Mouse (Mus musculus) MEL (cell line): ENCODE measurements around the gene Lamtor1. TPM values are rescaled to one million over a fixed set of nuclear protein-coding genes. Genes with fewer than 3 reads are reported as not detected.

Experiments used
- DNase-seq: peaks from one replicate; pipeline ENCODE4 v3.0.0; 2011; ENCODE audit warnings: low read depth, low spot score
- H3K27ac ChIP-seq: 2 replicates; pipeline ENCODE4 v1.5.1; 2012; ENCODE audit warnings: low read depth, mild to moderate bottlenecking, control low read depth, low read length, moderate library complexity; ENCODE audit not compliant: control insufficient read depth
- H3K27me3 ChIP-seq, 2 experiments: fragments of 150-350 bp in 1 of 2; sonication (generic) in 1 of 2; 2 replicates each; pipeline ENCODE4 v1.6.1; 2012; ENCODE audit warnings: low read length in 2 of 2, mild to moderate bottlenecking in 2 of 2, improper control_type of control experiment in 1 of 2, moderate library complexity in 1 of 2; ENCODE audit not compliant: insufficient read depth in 2 of 2, control insufficient read depth in 1 of 2
- H3K36me3 ChIP-seq, 2 experiments: 2 replicates each; pipeline ENCODE4 v1.6.1; 2012 to 2014; ENCODE audit warnings: low read length in 2 of 2, improper control_type of control experiment in 1 of 2, inconsistent platforms in 1 of 2, mild to moderate bottlenecking in 1 of 2; ENCODE audit not compliant: insufficient read depth in 2 of 2, control insufficient read depth in 1 of 2
- H3K4me1 ChIP-seq, 2 experiments: fragments of 150-350 bp in 1 of 2; sonication (generic) in 1 of 2; 2 replicates each; pipeline ENCODE4 v1.6.1; 2012; ENCODE audit warnings: low read length in 2 of 2, improper control_type of control experiment in 1 of 2, mild to moderate bottlenecking in 1 of 2; ENCODE audit not compliant: insufficient read depth in 2 of 2, control insufficient read depth in 1 of 2
- H3K4me3 ChIP-seq, 2 experiments: fragments of 150-350 bp in 1 of 2; sonication (generic) in 1 of 2; 2 replicates each; pipeline ENCODE4 v1.5.1; 2012; ENCODE audit warnings: low read depth in 2 of 2, low read length in 2 of 2, mild to moderate bottlenecking in 2 of 2, moderate library complexity in 2 of 2, control low read depth in 1 of 2, improper control_type of control experiment in 1 of 2; ENCODE audit not compliant: control insufficient read depth in 1 of 2, insufficient read depth in 1 of 2
- H3K79me2 ChIP-seq: 2 replicates; pipeline ENCODE4 v1.6.1; 2012; ENCODE audit warnings: mild to moderate bottlenecking, low read length, moderate library complexity; ENCODE audit not compliant: control insufficient read depth, poor library complexity, insufficient read depth
- H3K9ac ChIP-seq: 2 replicates; pipeline ENCODE4 v1.6.1; 2012; ENCODE audit warnings: low read depth, mild to moderate bottlenecking, control low read depth, low read length, moderate library complexity; ENCODE audit not compliant: control insufficient read depth, poor library complexity, severe bottlenecking
- H3K9me3 ChIP-seq: fragments of 150-350 bp; sonication (generic); replicated peaks from 2 replicates; pipeline ENCODE4 v1.6.1; 2012; ENCODE audit warnings: mild to moderate bottlenecking, low read length, improper control_type of control experiment, moderate library complexity; ENCODE audit not compliant: insufficient read depth
- BHLHE40 ChIP-seq: IDR thresholded peaks from 2 replicates; pipeline ENCODE4 v1.6.1; 2012; ENCODE audit warnings: low read depth, mild to moderate bottlenecking, inconsistent platforms, low read length, improper control_type of control experiment, borderline replicate concordance
- CHD1 ChIP-seq: IDR thresholded peaks from 2 replicates; pipeline ENCODE4 v1.6.1; 2012; ENCODE audit warnings: low read depth, mild to moderate bottlenecking, inconsistent platforms, low read length, improper control_type of control experiment
- CTCF ChIP-seq, 3 experiments: IDR thresholded peaks in 2 of 3; conservative IDR thresholded peaks in 1 of 3; 2 replicates each; pipeline ENCODE4 v1.5.1; 2011 to 2012; ENCODE audit warnings: low read length in 3 of 3, low read depth in 2 of 3, mild to moderate bottlenecking in 2 of 3, improper control_type of control experiment in 1 of 3, inconsistent platforms in 1 of 3, mixed read lengths in 1 of 3, moderate library complexity in 1 of 3; ENCODE audit not compliant: control insufficient read depth in 1 of 3, insufficient read depth in 1 of 3, poor library complexity in 1 of 3, severe bottlenecking in 1 of 3
- ETS1 ChIP-seq: IDR thresholded peaks from 2 replicates; pipeline ENCODE4 v1.6.1; 2012; ENCODE audit warnings: low read depth, mild to moderate bottlenecking, inconsistent platforms, low read length, improper control_type of control experiment, moderate library complexity
- GABPA ChIP-seq: IDR thresholded peaks from 2 replicates; pipeline ENCODE4 v1.6.1; 2012; ENCODE audit warnings: low read depth, mild to moderate bottlenecking, inconsistent platforms, low read length, improper control_type of control experiment, moderate library complexity
- KAT2A ChIP-seq: conservative IDR thresholded peaks from 2 replicates; pipeline ENCODE4 v1.6.1; 2012; ENCODE audit warnings: low read depth, low read length, improper control_type of control experiment, inconsistent platforms
- MXI1 ChIP-seq: IDR thresholded peaks from 2 replicates; pipeline ENCODE4 v1.6.1; 2011; ENCODE audit warnings: mild to moderate bottlenecking, low read depth, low read length, improper control_type of control experiment
- MYB ChIP-seq: IDR thresholded peaks from 2 replicates; pipeline ENCODE4 v1.6.1; 2011; ENCODE audit warnings: mild to moderate bottlenecking, low read depth, low read length, improper control_type of control experiment
- RAD21 ChIP-seq: IDR thresholded peaks from 2 replicates; pipeline ENCODE4 v1.6.1; 2011; ENCODE audit warnings: mild to moderate bottlenecking, low read depth, low read length, improper control_type of control experiment
- SMC3 ChIP-seq: IDR thresholded peaks from 2 replicates; pipeline ENCODE4 v1.6.1; 2011; ENCODE audit warnings: low read depth, low read length, improper control_type of control experiment
- TBP ChIP-seq: IDR thresholded peaks from 2 replicates; pipeline ENCODE4 v1.8.0; 2011; ENCODE audit warnings: low read depth, low read length, improper control_type of control experiment
- UBTF ChIP-seq: IDR thresholded peaks from 2 replicates; pipeline ENCODE4 v1.6.1; 2012; ENCODE audit warnings: low read depth, mild to moderate bottlenecking, inconsistent platforms, low read length, improper control_type of control experiment, moderate library complexity, borderline replicate concordance; ENCODE audit not compliant: insufficient read depth
- USF1 ChIP-seq: IDR thresholded peaks from 2 replicates; pipeline ENCODE4 v1.6.1; 2014; ENCODE audit warnings: low read depth, mild to moderate bottlenecking, inconsistent platforms, low read length, improper control_type of control experiment, moderate library complexity
- ZC3H11A ChIP-seq: IDR thresholded peaks from 2 replicates; pipeline ENCODE4 v1.6.1; 2012; ENCODE audit warnings: low read depth, mild to moderate bottlenecking, inconsistent platforms, low read length, improper control_type of control experiment
- ZMIZ1 ChIP-seq: IDR thresholded peaks from 2 replicates; pipeline ENCODE4 v1.6.1; 2012; ENCODE audit warnings: low read depth, mild to moderate bottlenecking, inconsistent platforms, low read length, improper control_type of control experiment, moderate library complexity
- ZNF384 ChIP-seq: IDR thresholded peaks from 2 replicates; pipeline ENCODE4 v1.6.1; 2012; ENCODE audit warnings: low read depth, mild to moderate bottlenecking, inconsistent platforms, low read length, improper control_type of control experiment
- polyA plus RNA-seq, 2 experiments: library from polyadenylated mRNA; stranded (reverse) in 1 of 2; unstranded in 1 of 2; fragments of >175 nt in 1 of 2; fragments of >200 nt in 1 of 2; gene quantifications; 2 replicates each; pipeline versions ENCODE4 v1.2.1 to v1.2.4; 2012; ENCODE audit warnings: low replicate concordance in 2 of 2, low read depth in 1 of 2; ENCODE audit not compliant: insufficient read length in 2 of 2, insufficient read depth in 1 of 2, missing spikeins in 1 of 2
- total RNA-seq: library from RNA; depleted of rRNA; stranded (reverse); fragments of 300-350 nt; gene quantifications from 2 replicates; pipeline ENCODE4 v1.2.3, GENCODE M21; 2012

Lamtor1 gene
- total and polyA plus RNA-seq, 3 experiments = 79.5 to 115 TPM; not detected in 1

GRCm38 (mm10) chr7:101902846-101903245 is 2.9 kb upstream of the Lamtor1 start:
- H3K36me3 ChIP-seq = peaks cover 0 to 8% of the 10 kb centered on the region in 2 experiments; a peak in 2 of 4 replicates
- no peak for TF ChIP-seq GABPA
- no peak for TF ChIP-seq ZMIZ1
- TF ChIP-seq CTCF (IDR thresholded peaks at IDR 0.05 in 2 of 3, conservative IDR thresholded peaks at IDR 0.05 in 1 of 3; ENCODE audit: control insufficient read depth in 1 of 3, insufficient read depth in 1 of 3, low read depth in 2 of 3, low read length in 3 of 3, poor library complexity in 1 of 3, severe bottlenecking in 1 of 3) = peak; percentile 32 to 49 (median 42); a peak in 5 of 6 replicates
- TF ChIP-seq RAD21 = peak; percentile 26
- no peak for TF ChIP-seq CHD1
- no peak for TF ChIP-seq ETS1
- peak; percentile 34 for TF ChIP-seq SMC3
- H3K9me3 ChIP-seq = no peaks in the 10 kb centered on the region

GRCm38 (mm10) chr7:101906287-101906681 is 580 bp downstream of the Lamtor1 start, which contains the start of gene Tomt:
Gene Tomt, minus strand, starts transcription at chr7:101906359.
- Histone ChIP-seq H3K9ac (peak within 1 kb of the TSS; percentile 93), H3K79me2 (peaks cover 15% of the 10 kb centered on the region), H3K4me1 (peaks cover 15 to 20% of the 10 kb centered on the region in 2 experiments), H3K27ac (peak within 1 kb of the TSS; percentile 87), H3K4me3 (peak within 1 kb of the TSS; percentile 81 to 91), H3K36me3 (peaks cover 0 to 11% of the 10 kb centered on the region in 2 experiments; a peak in 2 of 4 replicates), H3K9me3 (no peaks in the 10 kb centered on the region), H3K27me3 (no peaks in the 10 kb centered on the region)
- TF ChIP-seq MXI1 (no peak), CHD1 (0 out of 2 replicates have a peak, but pooled peaks have one; percentile 74), KAT2A (no peak), TBP (peak; percentile 10; the same call in 1 of the 2 replicates)
- no peak for DNase-seq

More at GRCm38 (mm10) chr7:101902846-101903245, 2.9 kb upstream of the Lamtor1 start:
- Histone ChIP-seq H3K79me2 (peaks cover 14% of the 10 kb centered on the region), H3K27ac (no peak overlapping the region), H3K4me1 (peaks cover 12 to 14% of the 10 kb centered on the region in 2 experiments), H3K9ac (no peak overlapping the region), H3K27me3 (no peaks in the 10 kb centered on the region), H3K4me3 (no peak overlapping the region)
- peak; percentile 51 for DNase-seq

GRCm38 (mm10) chr7:101906696-101907095 is 992 bp downstream of the Lamtor1 start:
- peak overlapping the region; percentile 87 for H3K27ac ChIP-seq
- H3K36me3 ChIP-seq = peaks cover 0 to 11% of the 10 kb centered on the region in 2 experiments; a peak in 2 of 4 replicates
- peaks cover 15% of the 10 kb centered on the region for H3K79me2 ChIP-seq
- H3K4me1 ChIP-seq = peaks cover 15 to 20% of the 10 kb centered on the region in 2 experiments
- peak overlapping the region; percentile 81 to 91 for H3K4me3 ChIP-seq
- H3K9ac ChIP-seq = peak overlapping the region; percentile 93
- H3K9me3 ChIP-seq = no peaks in the 10 kb centered on the region
- TF ChIP-seq MYB = no peak
- TF ChIP-seq ZMIZ1 = no peak
- no peak for TF ChIP-seq BHLHE40
- no peak for TF ChIP-seq UBTF
- TF ChIP-seq CHD1 = no peak
- TF ChIP-seq USF1 = no peak
- TF ChIP-seq ZNF384 = no peak
- TF ChIP-seq KAT2A = no peak
- TF ChIP-seq ZC3H11A = no peak
- DNase-seq = peak; percentile 48
- no peaks in the 10 kb centered on the region for H3K27me3 ChIP-seq
